Mouse (Mus musculus) right cerebral cortex, postnatal 36 days (tissue): ENCODE data around the gene Mdk.

ENCODE experiments used
- DNase-seq, 2 experiments: peaks; one replicate each; pipeline ENCODE4 v3.0.0; 2022; ENCODE audit warnings: low spot score in 2 of 2, mixed read lengths in 1 of 2

Gene Mdk

GRCm38 (mm10) chr2:91958701-91959457, 26.8 kb upstream of the Mdk start:
- DNase-seq, result no peak

GRCm38 (mm10) chr2:91958049-91958448, 26.0 kb upstream of the Mdk start:
- no peak for DNase-seq

- DNase-seq, result peak; percentile 91 to 94
These were observed 25.0 kb upstream of the Mdk start for GRCm38 (mm10) chr2:91957096-91957495.

GRCm38 (mm10) chr2:91955875-91956274, 23.8 kb upstream of the Mdk start:
- DNase-seq, result no peak

GRCm38 (mm10) chr2:91955121-91955591, 23.1 kb upstream of the Mdk start:
- no peak for DNase-seq

- no peak for DNase-seq
These were observed 21.7 kb upstream of the Mdk start for GRCm38 (mm10) chr2:91953825-91954224.

GRCm38 (mm10) chr2:91950275-91951085, 18.4 kb upstream of the Mdk start:
- no peak for DNase-seq

- DNase-seq, result no peak
These were observed 17.5 kb upstream of the Mdk start for GRCm38 (mm10) chr2:91949411-91950274.

GRCm38 (mm10) chr2:91948792-91949241, 16.7 kb upstream of the Mdk start:
- DNase-seq, result no peak

- no peak for DNase-seq
These were observed 16.0 kb upstream of the Mdk start for GRCm38 (mm10) chr2:91948151-91948509.

- DNase-seq, result no peak
These were observed 15.5 kb upstream of the Mdk start for GRCm38 (mm10) chr2:91947397-91948150.

GRCm38 (mm10) chr2:91946836-91947235, 14.7 kb upstream of the Mdk start:
- no peak for DNase-seq

- DNase-seq, result no peak
These were observed 13.4 kb upstream of the Mdk start, which contains the start of gene Gm9821 for GRCm38 (mm10) chr2:91945483-91945882. Gene Gm9821 (plus strand): TSS chr2:91945703.

- peak in 1 of 2 experiments; percentile 73 for DNase-seq
These were observed 12.3 kb upstream of the Mdk start for GRCm38 (mm10) chr2:91944170-91944950.

GRCm38 (mm10) chr2:91942356-91942755, 10.3 kb upstream of the Mdk start:
- DNase-seq, result no peak

- DNase-seq, result no peak
These were observed 7.3 kb upstream of the Mdk start for GRCm38 (mm10) chr2:91939303-91939935.

GRCm38 (mm10) chr2:91936154-91936553, 4.1 kb upstream of the Mdk start:
- DNase-seq, result peak in 1 of 2 experiments; percentile 81

- DNase-seq, result peak in 1 of 2 experiments; percentile 5
These were observed 2.9 kb upstream of the Mdk start for GRCm38 (mm10) chr2:91934826-91935525.

- DNase-seq, result peak in 1 of 2 experiments; percentile 2
These were observed 1.9 kb upstream of the Mdk start for GRCm38 (mm10) chr2:91934016-91934415.
